Mouse (Mus musculus): ENCODE measurements at regions not wholly inside any gene's neighbourhood (a gene's known extent, or its start where the extent isn't known, plus 50 kb on each side); places are given as distances from the start of the nearest gene placed in this dataset.

GRCm38 (mm10) chr3:102263326-102263725, 58.8 kb upstream of the Vangl1 start:
- H3K36me3 ChIP-seq: no peaks in the 10 kb centered on the region
- H3K4me1 ChIP-seq: 0 out of 2 replicates have a peak, but pooled peaks cover 5% of the 10 kb centered on the region
- H3K9ac ChIP-seq: no peak overlapping the region
- 69% methylated on average over 9 of the region's 9 CpGs for WGBS
- no peaks in the 10 kb centered on the region for H3K9me3 ChIP-seq (replicated peaks)
- no peak overlapping the region for H3K4me3 ChIP-seq (replicated peaks)
- H3K4me2 ChIP-seq: no peak overlapping the region
- peaks cover 16% of the 10 kb centered on the region for H3K27me3 ChIP-seq
- H3K27ac ChIP-seq: no peak overlapping the region
- ATAC-seq (replicated peaks; ENCODE audit: low FRiP score): no peak

- ATAC-seq (replicated peaks; ENCODE audit: low FRiP score): no peak
- WGBS: 43% methylated on average over 8 of the region's 8 CpGs
- Histone ChIP-seq H3K4me2 (no peak overlapping the region), H3K36me3 (no peaks in the 10 kb centered on the region), H3K9ac (no peak overlapping the region), H3K4me1 (0 out of 2 replicates have a peak, but pooled peaks cover 5% of the 10 kb centered on the region), H3K4me3 (replicated peaks) (no peak overlapping the region), H3K9me3 (replicated peaks) (no peaks in the 10 kb centered on the region), H3K27ac (no peak overlapping the region), H3K27me3 (peaks cover 16% of the 10 kb centered on the region)
Observed at GRCm38 (mm10) chr3:102262665-102263064, 58.2 kb upstream of the Vangl1 start.

GRCm38 (mm10) chr3:102261517-102261916, 57.0 kb upstream of the Vangl1 start:
- Histone ChIP-seq H3K36me3 (no peaks in the 10 kb centered on the region), H3K27me3 (peaks cover 10% of the 10 kb centered on the region), H3K9ac (no peak overlapping the region), H3K27ac (no peak overlapping the region), H3K4me1 (0 out of 2 replicates have a peak, but pooled peaks cover 5% of the 10 kb centered on the region), H3K4me3 (replicated peaks) (no peak overlapping the region), H3K9me3 (replicated peaks) (no peaks in the 10 kb centered on the region), H3K4me2 (no peak overlapping the region)
- ATAC-seq (replicated peaks; ENCODE audit: low FRiP score): no peak
- WGBS: 69% methylated on average over 3 of the region's 3 CpGs
